Mouse (Mus musculus) spleen, postnatal 4 days (tissue): ENCODE results near the gene Ifitm7.
"Not testable (repeated sequence)": the region's sequence is repeated elsewhere in the genome, so short reads cannot be mapped to it uniquely, and the experiment has no call there.

ENCODE experiments used
- DNase-seq, 2 experiments: peaks; one replicate each; pipeline ENCODE4 v3.0.0; 2022; ENCODE audit warnings: low spot score in 2 of 2

The Ifitm7 gene

GRCm38 (mm10) chr16:13977026-13977425, 9.7 kb downstream of the Ifitm7 start:
- DNase-seq: not testable (repeated sequence)

GRCm38 (mm10) chr16:13976358-13976896, 10.3 kb downstream of the Ifitm7 start:
- DNase-seq: not testable (repeated sequence)

GRCm38 (mm10) chr16:13972051-13972450, 14.6 kb downstream of the Ifitm7 start:
- no peak for DNase-seq

GRCm38 (mm10) chr16:13969096-13969495, 17.6 kb downstream of the Ifitm7 start:
- no peak for DNase-seq

- DNase-seq: no peak
These were observed 24.6 kb downstream of the Ifitm7 start for GRCm38 (mm10) chr16:13962053-13962452.

GRCm38 (mm10) chr16:13951245-13951644, 35.4 kb downstream of the Ifitm7 start:
- no peak for DNase-seq

GRCm38 (mm10) chr16:13946306-13946705, 40.4 kb downstream of the Ifitm7 start:
- DNase-seq: no peak

- DNase-seq: no peak
These were observed 41.5 kb downstream of the Ifitm7 start for GRCm38 (mm10) chr16:13945153-13945552.

GRCm38 (mm10) chr16:13944752-13945151, 41.9 kb downstream of the Ifitm7 start:
- no peak for DNase-seq

- no peak for DNase-seq
These were observed 42.5 kb downstream of the Ifitm7 start for GRCm38 (mm10) chr16:13944178-13944577.

- DNase-seq: no peak
These were observed 45.8 kb downstream of the Ifitm7 start for GRCm38 (mm10) chr16:13940847-13941395.

- peak in 1 of 2 experiments; percentile 61 for DNase-seq
These were observed 46.4 kb downstream of the Ifitm7 start for GRCm38 (mm10) chr16:13940139-13940846.
